Mouse (Mus musculus): ENCODE data around the gene Zfp983. TPM values are rescaled to one million over a fixed set of nuclear protein-coding genes. Genes with fewer than 3 reads are reported as not detected.
A peak's percentile ranks its signal among the peaks of the same experiment; 100 is the strongest.
"Not testable (repeated sequence)": the region's sequence is repeated elsewhere in the genome, so short reads cannot be mapped to it uniquely, and the experiment has no call there.

Gene Zfp983
- 0.93 and 1.1 TPM in 2 replicates for total RNA-seq (2012; rRNA removed)
- 2.1 and 2.3 TPM in 2 replicates for total RNA-seq (2014; rRNA removed)
- 0.87 and 1.1 TPM in 2 replicates for polyA plus RNA-seq (2012; ENCODE audit: insufficient read length, low read depth)

GRCm38 (mm10) chr17:21650364-21650907 is at the start of gene Zfp983:
Zfp983 (plus strand) TSS chr17:21650624.
- DNase-seq (ENCODE audit: extremely low read depth), result peak; percentile 96
- H3K79me2 ChIP-seq (replicated peaks; ENCODE audit: control insufficient read depth, extremely low read depth, insufficient read depth, poor library complexity, severe bottlenecking); H3K27me3 ChIP-seq (replicated peaks); dilution Hi-C loops (cut with MboI; ENCODE audit: extremely low pct_ligation_motif_present, extremely low pct_unique_long_range_greater_than_20kb, low sequenced_read_pairs); H3K36me3 ChIP-seq (replicated peaks in 1 of 2; ENCODE audit: control insufficient read depth in 1 of 2, insufficient read depth in 1 of 2, low read length in 1 of 2); in situ Hi-C loops (cut with MboI; ENCODE audit: low pct_ligation_motif_present, low pct_unique_long_range_greater_than_20kb, low sequenced_read_pairs); H3K9me3 ChIP-seq (replicated peaks; ENCODE audit: low read length): not testable (repeated sequence)
- Histone ChIP-seq H3K4me1 (ENCODE audit: control insufficient read depth in 1 of 2, insufficient read depth in 2 of 2) (peaks cover 4 to 25% of the 10 kb centered on the region in 2 experiments), H3K9ac (ENCODE audit: insufficient read depth, low read depth) (peak within 1 kb of the TSS; percentile 75), H3K4me2 (ENCODE audit: insufficient read depth, low read depth, poor library complexity, severe bottlenecking) (peak within 1 kb of the TSS; percentile 94), H3K27ac (ENCODE audit: insufficient read depth, low read depth) (peak within 1 kb of the TSS; percentile 87), H3K4me3 (replicated peaks in 1 of 3; ENCODE audit: low read depth in 2 of 3, low read length in 2 of 3, poor library complexity in 1 of 3) (peak within 1 kb of the TSS; percentile 44 to 69 (median 48))
- peak; percentile 70 for TF ChIP-seq HCFC1 (IDR thresholded peaks at IDR 0.05; ENCODE audit: low read depth, low read length)
- 0 out of 2 replicates have a peak, but pooled peaks have one; percentile 18 for TF ChIP-seq MEF2A (IDR thresholded peaks at IDR 0.05; ENCODE audit: borderline replicate concordance, low read depth, low read length)
- peak; percentile 77 for TF ChIP-seq POLR2A (IDR thresholded peaks at IDR 0.05; ENCODE audit: low read depth, low read length)
- TF ChIP-seq ETS1 (conservative IDR thresholded peaks at IDR 0.05; ENCODE audit: low read depth, low read length), result 0 out of 2 replicates have a peak, but pooled peaks have one; percentile 26
- peak; percentile 77; the same call in 1 of the 2 replicates for TF ChIP-seq ZMIZ1 (IDR thresholded peaks at IDR 0.05; ENCODE audit: low read depth, low read length)
- peak; percentile 90 for TF ChIP-seq ELF1 (IDR thresholded peaks at IDR 0.05; ENCODE audit: low read depth, low read length)
- TF ChIP-seq POLR2AphosphoS2 (IDR thresholded peaks at IDR 0.05; ENCODE audit: low read depth, low read length), result peak; percentile 76; the same call in 1 of the 2 replicates
- TF ChIP-seq TBP (conservative IDR thresholded peaks at IDR 0.05; ENCODE audit: low read depth, low read length), result 0 out of 2 replicates have a peak, but pooled peaks have one; percentile 49
- peak; percentile 76; the same call in 1 of the 2 replicates for TF ChIP-seq TCF12 (IDR thresholded peaks at IDR 0.05; ENCODE audit: low read depth, low read length)
- peak; percentile 67 for TF ChIP-seq SIN3A (IDR thresholded peaks at IDR 0.05; ENCODE audit: low read length)
- 0 out of 2 replicates have a peak, but pooled peaks have one; percentile 37 for TF ChIP-seq MAZ (IDR thresholded peaks at IDR 0.05; ENCODE audit: low read depth, low read length)
- peak; percentile 52; the same call in 1 of the 2 replicates for TF ChIP-seq MXI1 (IDR thresholded peaks at IDR 0.05; ENCODE audit: low read depth, low read length)
- TF ChIP-seq IRF4 (IDR thresholded peaks at IDR 0.05; ENCODE audit: low read depth, low read length), result peak; percentile 6; the same call in 1 of the 2 replicates
- TF ChIP-seq NELFE (IDR thresholded peaks at IDR 0.05; ENCODE audit: low read depth, low read length), result peak; percentile 80

- Histone ChIP-seq H3K4me1 (ENCODE audit: control insufficient read depth in 1 of 2, insufficient read depth in 2 of 2) (no peaks in the 10 kb centered on the region), H3K79me2 (replicated peaks; ENCODE audit: control insufficient read depth, extremely low read depth, insufficient read depth, poor library complexity, severe bottlenecking) (no peaks in the 10 kb centered on the region), H3K4me3 (replicated peaks in 1 of 3; ENCODE audit: low read depth in 2 of 3, low read length in 2 of 3, poor library complexity in 1 of 3) (no peak overlapping the region), H3K27me3 (replicated peaks) (no peaks in the 10 kb centered on the region), H3K9me3 (replicated peaks; ENCODE audit: low read length) (peaks cover 6% of the 10 kb centered on the region), H3K27ac (ENCODE audit: insufficient read depth, low read depth) (no peak overlapping the region), H3K36me3 (replicated peaks in 1 of 2; ENCODE audit: control insufficient read depth in 1 of 2, insufficient read depth in 1 of 2, low read length in 1 of 2) (no peaks in the 10 kb centered on the region), H3K4me2 (ENCODE audit: insufficient read depth, low read depth, poor library complexity, severe bottlenecking) (no peak overlapping the region), H3K9ac (ENCODE audit: insufficient read depth, low read depth) (no peak overlapping the region)
- dilution Hi-C loops (cut with MboI; ENCODE audit: extremely low pct_ligation_motif_present, extremely low pct_unique_long_range_greater_than_20kb, low sequenced_read_pairs) (no loop called here), in situ Hi-C loops (cut with MboI; ENCODE audit: low pct_ligation_motif_present, low pct_unique_long_range_greater_than_20kb, low sequenced_read_pairs) (no loop called here)
- DNase-seq (ENCODE audit: extremely low read depth), result no peak
- peak; percentile 24 for TF ChIP-seq RAD21 (IDR thresholded peaks at IDR 0.05; ENCODE audit: low read depth, low read length)
- TF ChIP-seq USF1 (IDR thresholded peaks at IDR 0.05; ENCODE audit: low read depth, low read length), result no peak
Measured at GRCm38 (mm10) chr17:21616356-21616755, 34.1 kb upstream of the Zfp983 start.

Data from CH12.LX (cell line).